ENCODE assay signal across 10 mouse cellular contexts in the genomic region with DNA sequence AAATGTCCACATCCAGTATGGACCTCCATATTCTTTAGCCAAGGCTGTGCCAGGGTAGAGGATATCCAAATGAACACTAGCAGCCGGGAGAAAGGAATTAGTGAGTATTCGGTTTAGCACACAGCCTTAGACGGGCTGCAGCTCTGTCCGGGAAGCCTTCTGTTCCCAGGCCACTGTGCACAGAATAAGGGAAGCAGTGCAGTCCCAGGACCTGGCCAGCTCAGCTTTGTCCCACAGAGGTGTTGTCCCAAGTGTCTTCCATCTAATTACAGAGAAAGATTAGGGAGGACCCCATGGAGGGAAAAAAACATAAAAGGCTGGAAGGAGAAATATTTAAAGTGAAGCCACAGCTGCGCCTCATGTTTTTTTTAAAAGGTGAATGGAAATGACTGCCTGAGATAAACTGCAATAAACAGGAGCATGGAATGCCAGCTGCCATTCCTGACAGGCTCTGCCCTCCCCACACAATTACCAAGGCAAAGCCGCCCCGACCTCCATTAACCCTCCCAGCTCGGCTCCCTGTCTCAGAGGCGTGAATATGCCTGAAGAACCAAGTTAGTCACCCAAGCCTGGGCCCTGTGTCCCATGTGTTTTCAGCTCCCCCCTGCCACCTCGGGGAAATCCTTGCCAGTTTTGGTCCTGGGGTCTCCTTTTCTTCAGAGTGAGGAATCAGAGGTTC.
DNase-seq lines count a peak whose midpoint lies in the region; ATAC-seq and TF ChIP-seq lines count a peak whose summit lies in the region.
"Had no signal": no experiment of that assay in that cellular context is flagged by ENCODE, and none has a peak within 500 bp of the region (broad histone marks: within the 10 kb centered on the region; RNA-seq: fewer than 3 reads in every experiment).

No protein-coding gene starts in this region.

- no peak overlapping the region for H3K4me2 ChIP-seq in heart, embryonic 15.5 days
- no peak overlapping the region for H3K4me2 ChIP-seq in embryonic facial prominence, embryonic 12.5 days (replicated peaks)
- no peak overlapping the region for H3K4me2 ChIP-seq in forebrain, postnatal 0 days (ENCODE audit: low read depth)
- no peak overlapping the region for H3K4me2 ChIP-seq in midbrain, embryonic 14.5 days (ENCODE audit: low read length)

- no peak for DNase-seq in heart, postnatal 36 days
- no peak for DNase-seq in forebrain, postnatal 0 days
- DNase-seq in midbrain, embryonic 14.5 days = no peak
- no peak for DNase-seq in lung, postnatal 10 days
- no peak for DNase-seq in left cerebral cortex, postnatal 4 days
- DNase-seq in left cerebral cortex, postnatal 36 days (ENCODE audit: low spot score in 2 of 2) = no peak
- DNase-seq: liver had no signal

- no peaks in the 10 kb centered on the region for H3K27me3 ChIP-seq in heart, embryonic 15.5 days
- H3K27me3 ChIP-seq in embryonic facial prominence, embryonic 12.5 days = no peaks in the 10 kb centered on the region
- no peaks in the 10 kb centered on the region for H3K27me3 ChIP-seq in forebrain, postnatal 0 days (ENCODE audit: insufficient read depth, low read length)
- no peaks in the 10 kb centered on the region for H3K27me3 ChIP-seq in midbrain, embryonic 14.5 days (ENCODE audit: control insufficient read depth, insufficient read depth, low read length)
- H3K27me3 ChIP-seq: CH12.LX had no signal

- peak overlapping the region; percentile 56 for H3K27ac ChIP-seq in heart, embryonic 15.5 days
- no peak overlapping the region for H3K27ac ChIP-seq in embryonic facial prominence, embryonic 12.5 days
- H3K27ac ChIP-seq in forebrain, postnatal 0 days (ENCODE audit: low read depth, low read length) = peak overlapping the region; percentile 45; the same call in 1 of the 2 replicates
- H3K27ac ChIP-seq in midbrain, embryonic 14.5 days (replicated peaks; ENCODE audit: low read depth, low read length) = peak overlapping the region; percentile 62

- no peaks in the 10 kb centered on the region for H3K36me3 ChIP-seq in heart, embryonic 15.5 days
- no peaks in the 10 kb centered on the region for H3K36me3 ChIP-seq in embryonic facial prominence, embryonic 12.5 days
- no peaks in the 10 kb centered on the region for H3K36me3 ChIP-seq in forebrain, postnatal 0 days (ENCODE audit: insufficient read depth)
- no peaks in the 10 kb centered on the region for H3K36me3 ChIP-seq in midbrain, embryonic 14.5 days (ENCODE audit: control insufficient read depth, insufficient read depth, low read length)

- no peak for TF ChIP-seq CTCF in forebrain, postnatal 0 days (IDR thresholded peaks at IDR 0.05; ENCODE audit: low read depth)

- 56% methylated on average over 10 of the region's 10 CpGs for WGBS in heart, embryonic 15.5 days
- WGBS in embryonic facial prominence, embryonic 12.5 days = 51% methylated on average over 10 of the region's 10 CpGs
- 34% methylated on average over 10 of the region's 10 CpGs for WGBS in forebrain, postnatal 0 days
- WGBS in midbrain, embryonic 14.5 days = 21% methylated on average over 10 of the region's 10 CpGs

- H3K4me1 ChIP-seq in heart, embryonic 15.5 days (replicated peaks) = peaks cover 67% of the 10 kb centered on the region
- peaks cover 53% of the 10 kb centered on the region for H3K4me1 ChIP-seq in embryonic facial prominence, embryonic 12.5 days
- peaks cover 8% of the 10 kb centered on the region for H3K4me1 ChIP-seq in forebrain, postnatal 0 days (ENCODE audit: insufficient read depth)
- peaks cover 63% of the 10 kb centered on the region for H3K4me1 ChIP-seq in midbrain, embryonic 14.5 days (ENCODE audit: control insufficient read depth, insufficient read depth, low read length)

- no peaks in the 10 kb centered on the region for H3K9me3 ChIP-seq in heart, embryonic 15.5 days (replicated peaks)
- H3K9me3 ChIP-seq in embryonic facial prominence, embryonic 12.5 days = no peaks in the 10 kb centered on the region
- no peaks in the 10 kb centered on the region for H3K9me3 ChIP-seq in forebrain, postnatal 0 days (ENCODE audit: low read length)
- no peaks in the 10 kb centered on the region for H3K9me3 ChIP-seq in midbrain, embryonic 14.5 days (ENCODE audit: control insufficient read depth, low read length)

- intact Hi-C loops in heart, postnatal 36 days (cut with DNase I) = loop anchor here (2.0 kb wide), 1 partner anchor 13 kb away; no protein-coding TSS in a partner anchor
- intact Hi-C loops in left cerebral cortex, postnatal 4 days (cut with DNase I) = no loop called here
- intact Hi-C loops in left cerebral cortex, postnatal 36 days (cut with DNase I) = no loop called here

- no peak overlapping the region for H3K4me3 ChIP-seq in heart, embryonic 15.5 days
- H3K4me3 ChIP-seq in embryonic facial prominence, embryonic 12.5 days = no peak overlapping the region
- no peak overlapping the region for H3K4me3 ChIP-seq in forebrain, postnatal 0 days (ENCODE audit: low read depth, low read length)
- H3K4me3 ChIP-seq in midbrain, embryonic 14.5 days (replicated peaks; ENCODE audit: low read depth, low read length) = no peak overlapping the region

- H3K9ac ChIP-seq in heart, embryonic 15.5 days = no peak overlapping the region
- peak overlapping the region; percentile 30; the same call in 1 of the 2 replicates for H3K9ac ChIP-seq in embryonic facial prominence, embryonic 12.5 days
- no peak overlapping the region for H3K9ac ChIP-seq in forebrain, postnatal 0 days
- no peak overlapping the region for H3K9ac ChIP-seq in midbrain, embryonic 14.5 days (replicated peaks; ENCODE audit: low read length)

- ATAC-seq in heart, embryonic 15.5 days (replicated peaks; ENCODE audit: insufficient number of reproducible peaks, insufficient read depth, low FRiP score, low read depth) = no peak
- ATAC-seq in embryonic facial prominence, embryonic 12.5 days (ENCODE audit: insufficient number of reproducible peaks, insufficient read depth, low FRiP score, low TSS enrichment) = 0 out of 2 replicates have a peak, but pooled peaks have one; percentile 17
- ATAC-seq in forebrain, postnatal 0 days = peak; percentile 18; the same call in 1 of the 2 replicates
- peak; percentile 16; the same call in 1 of the 2 replicates for ATAC-seq in midbrain, embryonic 14.5 days (ENCODE audit: low FRiP score, low TSS enrichment)
